Mouse (Mus musculus) heart, postnatal 36 days (tissue): Measurements from ENCODE around the gene Olfr544. TPM values are rescaled to one million over a fixed set of nuclear protein-coding genes. Genes with fewer than 3 reads are reported as not detected.

Experiments
- DNase-seq, 2 experiments: peaks; one replicate each; pipeline ENCODE4 v3.0.0; 2021 to 2022
- intact Hi-C: fragments of 180-260 bp; cut with DNase I; formaldehyde crosslinking; loops from one replicate; pipeline ENCODE4 v1.15.1; 2025
- total RNA-seq, 2 experiments: library from RNA; stranded (reverse); gene quantifications; 2 replicates each; pipeline ENCODE4 v1.2.3; 2021

Olfr544 gene
- total RNA-seq, 2 experiments from 2014 or later: not detected

DNA sequence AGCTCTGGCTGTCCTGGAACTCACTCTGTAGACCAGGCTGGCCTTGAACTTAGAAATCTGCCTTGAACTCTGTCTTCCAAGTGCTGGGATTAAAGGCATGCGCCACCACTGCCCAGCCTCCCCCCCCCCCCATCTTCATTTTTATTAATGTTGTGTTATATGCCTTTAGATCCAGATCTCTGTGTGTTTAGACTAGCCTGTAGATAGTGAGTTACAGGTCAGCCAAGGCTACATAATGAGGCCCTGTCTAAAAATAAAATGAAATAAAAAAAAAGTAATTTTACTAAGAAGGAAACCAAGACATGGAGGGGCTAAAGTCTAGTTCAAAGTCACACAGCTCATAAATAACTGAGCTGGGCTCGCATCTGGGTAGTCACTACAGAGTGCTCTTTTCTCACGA, 9.2 kb downstream of the Olfr544 start:
- no peak for DNase-seq
- intact Hi-C loops: no loop called here

DNA sequence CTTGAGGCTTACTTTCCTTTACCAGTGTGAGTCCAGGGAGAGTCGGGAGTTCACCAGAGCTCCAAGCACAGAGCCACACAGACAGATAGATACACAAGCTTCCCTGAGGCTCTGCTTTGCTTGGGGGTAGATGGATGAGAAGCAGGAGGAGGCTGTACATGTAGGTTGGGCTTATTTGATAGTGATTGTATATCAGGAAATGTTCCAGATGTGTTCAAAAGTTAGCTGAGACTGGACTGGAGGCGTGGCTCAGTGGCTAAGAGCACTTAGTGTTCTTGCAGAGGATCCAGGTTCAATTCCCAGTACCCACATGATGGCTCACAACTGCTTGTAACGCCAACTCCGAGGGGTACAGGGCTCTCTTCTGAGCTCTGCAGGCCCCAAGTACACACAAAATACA, 9.7 kb downstream of the Olfr544 start:
- intact Hi-C loops: no loop called here
- DNase-seq: no peak

DNA sequence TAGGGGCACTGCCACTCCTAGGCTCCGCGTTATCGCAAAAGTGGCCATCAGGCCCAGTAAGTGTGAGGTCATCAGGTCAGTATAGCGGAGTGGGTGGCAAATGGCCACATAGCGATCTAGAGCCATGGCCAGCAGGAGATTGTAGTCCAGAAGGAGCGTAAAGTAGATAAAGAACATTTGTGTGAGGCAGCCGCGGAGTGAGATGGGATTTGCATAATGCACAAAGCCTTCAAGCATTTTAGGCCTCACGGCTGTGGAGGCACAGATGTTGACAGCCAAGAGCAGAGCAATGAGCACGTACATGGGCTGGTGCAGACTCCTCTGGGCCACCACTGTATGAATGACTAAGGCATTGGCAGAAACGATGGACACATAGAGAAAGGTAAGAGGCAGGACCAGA, 10.7 kb downstream of the Olfr544 start:
- intact Hi-C loops: no loop called here
- DNase-seq: no peak

DNA sequence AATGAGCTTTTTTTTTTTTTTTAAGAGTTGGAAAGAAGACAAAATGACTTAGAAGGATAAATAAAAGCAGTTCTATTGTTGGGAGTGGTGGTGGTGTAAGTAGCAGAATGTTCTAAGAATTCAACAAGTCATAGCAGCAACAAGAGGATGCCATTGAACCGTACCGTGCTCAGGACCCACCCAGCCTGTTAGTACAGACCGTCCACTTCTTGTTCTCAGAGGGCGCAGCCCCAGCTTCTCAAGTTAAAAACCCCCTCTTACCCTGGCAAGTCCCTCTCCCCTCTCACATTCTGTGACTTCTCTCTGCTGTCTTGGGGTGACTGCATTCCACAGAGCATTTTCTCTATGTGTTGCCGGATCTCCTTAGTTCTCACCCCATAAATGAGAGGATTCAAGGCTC, 11.5 kb downstream of the Olfr544 start:
- intact Hi-C loops: no loop called here
- DNase-seq: no peak

DNA sequence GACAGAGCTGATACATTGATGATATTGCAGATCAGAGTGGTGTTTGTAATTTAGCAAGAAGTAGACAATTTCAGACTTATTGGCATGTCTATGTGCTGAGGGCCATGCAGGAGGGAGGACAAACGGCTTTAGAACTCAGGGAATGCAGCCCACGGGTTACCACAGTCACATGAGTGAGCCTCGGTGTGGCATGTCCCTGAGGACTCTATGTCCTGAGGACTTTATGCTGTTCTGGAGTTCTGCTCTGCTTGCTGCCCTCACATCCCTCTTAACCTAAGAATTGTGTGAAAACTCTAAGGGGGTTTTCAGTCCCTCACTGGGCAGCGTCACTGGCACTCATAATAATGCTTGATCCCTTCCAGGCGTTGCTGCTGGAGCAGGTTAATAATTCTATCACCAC, 15.4 kb downstream of the Olfr544 start:
- intact Hi-C loops: no loop called here
- no peak for DNase-seq

DNA sequence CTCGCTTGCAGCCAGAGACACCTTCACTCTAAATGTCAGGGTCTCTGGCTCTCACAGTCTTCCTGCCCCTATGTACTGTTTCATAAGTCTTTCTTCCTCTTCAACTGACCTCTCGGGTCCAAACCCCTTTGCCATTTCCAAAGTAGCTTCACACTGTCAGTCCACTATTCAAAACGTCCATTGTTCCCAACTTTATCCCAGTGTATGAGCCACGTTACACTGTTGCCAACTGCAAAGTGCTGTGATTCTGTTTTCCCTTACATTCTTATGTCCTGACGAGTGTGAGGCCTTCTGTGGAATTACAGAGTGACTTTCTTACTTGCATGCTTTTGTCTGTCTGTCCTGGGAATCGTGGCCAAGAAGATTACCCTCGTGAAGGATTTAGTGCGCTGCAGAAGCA, 20.5 kb downstream of the Olfr544 start:
- intact Hi-C loops: no loop called here
- DNase-seq: no peak

DNA sequence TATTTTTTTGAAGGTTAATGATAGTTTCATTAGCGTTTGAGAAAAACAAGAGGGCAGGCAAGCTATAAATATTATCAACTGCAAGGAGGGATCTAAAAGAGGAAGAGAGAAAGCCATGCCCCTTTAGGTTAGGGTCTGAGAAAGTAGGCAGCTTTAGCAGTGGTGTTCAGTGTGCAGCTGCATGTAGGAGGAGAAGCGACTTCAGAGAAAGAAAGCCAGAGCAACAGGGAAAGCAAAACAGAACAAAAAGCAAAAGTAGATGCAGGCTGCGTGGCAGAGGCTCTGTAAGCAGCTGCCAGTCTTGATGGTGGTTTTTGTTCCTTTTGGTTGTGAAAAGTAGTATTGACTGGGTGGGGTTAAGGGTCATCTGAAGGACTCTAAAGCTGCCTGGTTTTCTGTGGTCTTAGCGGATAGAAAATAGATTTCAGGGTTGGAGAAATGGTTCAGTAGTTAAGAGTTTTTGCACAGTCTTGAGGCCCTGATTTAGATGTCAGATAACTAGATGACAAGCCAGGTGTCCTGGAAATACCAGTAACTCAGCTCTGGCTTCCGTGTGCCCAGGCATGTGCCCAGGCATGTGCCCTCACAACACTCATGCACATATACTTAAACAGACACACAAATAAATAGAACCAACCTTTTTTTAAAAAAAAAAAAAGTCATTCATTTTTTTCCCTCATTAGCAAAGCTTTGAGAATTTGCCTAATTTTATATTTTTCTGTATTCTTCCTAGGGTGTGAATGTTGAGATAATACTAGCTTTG, 29.3 kb downstream of the Olfr544 start:
- no peak for DNase-seq
- intact Hi-C loops: no loop called here

DNA sequence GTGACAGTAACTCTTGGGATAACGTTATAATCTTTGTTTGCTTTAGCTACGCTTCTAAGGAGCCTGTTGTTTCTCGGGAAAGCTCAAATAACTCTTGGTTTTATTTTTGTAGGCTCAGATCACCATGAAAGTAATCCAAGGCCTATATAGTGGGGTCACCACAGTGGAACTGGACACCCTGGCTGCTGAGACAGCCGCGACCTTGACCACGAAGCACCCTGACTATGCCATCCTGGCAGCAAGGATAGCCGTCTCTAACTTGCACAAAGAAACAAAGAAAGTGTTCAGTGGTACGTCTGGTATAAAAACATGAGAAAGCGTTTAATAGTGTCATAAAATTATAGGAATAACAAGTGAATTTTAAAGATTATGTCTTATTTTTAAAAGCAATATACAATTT, 41.7 kb downstream of the Olfr544 start:
- intact Hi-C loops: no loop called here
- no peak for DNase-seq

DNA sequence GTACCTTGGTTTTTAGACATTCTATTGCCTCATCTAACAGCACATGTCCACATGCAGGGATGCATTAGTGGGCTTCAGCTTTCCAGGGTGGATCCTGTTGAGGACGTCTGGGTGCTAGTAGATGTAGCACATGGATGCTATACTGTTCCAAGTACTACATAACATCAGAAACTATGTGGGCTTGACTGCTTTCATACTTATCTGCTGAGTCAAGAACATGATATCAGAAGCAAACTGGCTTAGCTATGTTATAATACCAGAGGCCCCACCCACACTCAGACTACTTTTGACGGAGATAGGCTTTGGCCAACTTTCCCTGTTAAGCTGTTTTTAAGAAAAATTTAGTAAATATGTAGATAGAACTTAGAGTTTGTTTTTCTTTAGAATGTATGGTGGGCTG, 43.8 kb downstream of the Olfr544 start:
- DNase-seq: no peak
- intact Hi-C loops: no loop called here

DNA sequence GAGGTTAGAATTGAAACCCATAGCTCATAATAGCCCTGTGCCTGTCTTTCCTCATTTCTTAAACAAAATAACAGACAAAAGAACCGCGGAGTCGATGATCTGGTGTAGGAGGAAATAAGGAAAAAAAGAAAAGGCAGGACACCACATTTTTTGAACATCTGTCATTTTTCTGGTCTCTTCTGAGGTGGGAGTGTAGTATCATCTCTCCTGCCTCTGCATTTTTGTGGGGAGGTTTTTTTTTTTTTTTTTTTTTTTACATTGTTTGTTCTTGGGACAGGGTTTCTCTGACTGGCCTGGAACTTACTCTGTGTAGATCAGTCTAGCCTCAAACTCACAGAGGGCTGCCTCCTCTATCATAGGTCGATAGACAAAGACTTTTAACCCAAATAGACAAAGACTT, 45.7 kb downstream of the Olfr544 start:
- intact Hi-C loops: no loop called here
- DNase-seq: no peak

DNA sequence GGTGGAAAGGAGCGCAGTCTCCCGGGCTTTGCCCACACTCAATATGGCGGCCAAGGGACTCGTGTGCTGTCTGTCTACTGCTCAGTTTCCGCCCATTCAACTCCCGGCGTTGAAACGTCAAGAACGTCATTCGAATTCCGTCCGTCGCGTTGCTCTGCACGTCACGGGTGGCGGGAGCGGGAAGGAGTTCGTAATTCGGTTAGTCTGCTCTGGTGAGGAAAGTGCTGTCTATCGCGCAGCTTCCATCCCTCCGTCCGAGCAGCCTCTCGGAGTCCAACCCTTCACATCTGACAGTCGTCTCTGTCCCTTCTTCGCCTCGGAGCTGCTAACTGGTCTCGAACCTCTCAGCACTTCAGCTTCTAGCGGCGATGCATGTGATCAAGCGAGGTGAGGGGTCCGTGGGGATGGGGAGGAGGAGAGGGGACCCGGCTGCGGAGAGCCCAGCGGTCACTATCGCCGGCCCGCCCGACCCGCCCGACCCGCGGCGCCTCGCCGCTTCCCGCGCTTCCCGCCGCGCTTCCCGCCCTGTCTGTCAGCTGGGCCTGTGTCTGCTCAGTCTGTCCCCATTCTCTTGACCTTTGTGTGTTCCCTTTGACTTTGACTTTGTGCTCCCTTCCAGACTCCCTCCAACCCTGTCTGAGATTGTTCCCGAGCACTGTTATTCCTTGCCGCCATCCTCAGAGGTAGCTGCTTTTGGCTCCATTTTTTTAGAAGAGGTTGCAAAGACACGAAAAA, 46.3 kb downstream of the Olfr544 start, which contains the start of gene Rrm1:
Rrm1 (plus strand) TSS at position 39 of the 735 bp plus-strand sequence.
- DNase-seq: peak; percentile 91 to 94
- intact Hi-C loops: no loop called here

DNA sequence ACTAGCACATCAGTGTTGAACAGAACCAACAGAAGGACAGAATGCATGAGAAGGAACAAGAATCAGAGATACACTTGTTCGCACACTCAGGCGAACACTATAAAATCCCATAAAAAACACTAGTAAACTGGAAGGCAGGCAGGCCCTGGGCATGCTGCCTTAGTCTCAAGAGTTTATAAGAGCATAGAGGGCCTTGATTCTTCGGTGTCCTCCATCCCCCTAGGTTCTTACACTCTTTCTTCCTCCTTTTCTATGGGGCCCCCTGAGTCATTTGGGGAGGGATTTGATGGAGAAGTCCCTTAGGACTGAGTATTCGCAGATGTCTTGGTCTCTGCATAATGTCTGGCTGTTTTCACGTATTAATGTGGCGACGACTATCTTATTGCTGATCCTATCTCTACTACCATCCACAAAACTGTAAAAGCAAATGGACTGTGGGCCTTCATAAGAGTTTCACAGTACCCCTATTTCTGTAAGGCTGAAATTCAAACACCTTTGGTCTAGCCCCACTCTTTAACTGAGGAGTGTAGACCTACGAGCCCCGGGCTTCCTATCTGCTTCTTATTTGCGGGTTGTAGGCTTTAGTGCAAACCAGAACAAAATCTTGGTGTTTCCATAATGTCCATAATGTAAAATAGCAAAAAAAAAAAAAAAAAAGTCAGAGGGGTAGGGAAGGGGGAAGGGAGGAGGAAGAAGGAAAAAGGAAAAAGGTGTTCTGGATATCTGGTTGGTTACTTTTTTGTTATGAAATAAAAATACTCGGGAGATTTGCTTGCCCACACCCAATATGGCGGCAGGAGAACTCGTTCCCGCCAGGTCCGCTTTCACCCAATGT, 47.1 kb downstream of the Olfr544 start:
- intact Hi-C loops: no loop called here
- DNase-seq: no peak

DNA sequence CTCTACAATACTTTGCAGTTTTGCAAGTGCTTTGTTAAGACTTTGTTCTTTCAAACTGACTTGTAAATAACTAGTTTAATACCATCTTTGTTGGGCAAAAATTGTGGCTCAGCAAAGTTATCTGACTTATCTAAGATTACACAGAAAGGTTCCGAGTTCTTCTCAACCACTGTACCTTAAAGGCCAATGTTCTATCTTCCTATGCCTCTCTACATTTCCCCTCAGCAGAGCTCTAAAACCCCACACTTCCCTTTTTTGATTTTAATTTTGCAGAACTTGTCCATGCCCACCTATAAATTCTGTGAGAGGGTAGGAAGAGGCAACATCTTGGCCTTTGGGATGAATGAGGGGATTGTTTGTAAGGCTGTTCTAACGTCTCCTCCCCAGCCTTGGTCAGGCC, 53.8 kb downstream of the Olfr544 start:
- intact Hi-C loops: no loop called here

More for the DNA sequence above, 53.8 kb downstream of the Olfr544 start:
- DNase-seq: no peak

Other genes with a start within 250 kb of the Olfr544 start
- gene Rhog, start 232.3 kb downstream of the Olfr544 start, total RNA-seq: 10 to 100 TPM; 24.7 to 35.3 TPM
- 10 to 100 TPM; 21.8 to 29.7 TPM for gene Stim1, start 220.5 kb downstream of the Olfr544 start, total RNA-seq
- gene Rrm1, start 46.6 kb downstream of the Olfr544 start, total RNA-seq: 10 to 100 TPM in 1 of 2 experiments, 1 to 10 TPM in 1; 9.6 to 10.9 TPM
- not detected for gene Olfr543, start 6.6 kb downstream of the Olfr544 start, total RNA-seq
- gene Olfr545, start 11.3 kb upstream of the Olfr544 start, total RNA-seq: not detected
- gene Olfr547, start 46.4 kb upstream of the Olfr544 start, total RNA-seq: not detected
- not detected for gene Olfr548-ps1, start 52.6 kb upstream of the Olfr544 start, total RNA-seq
- not detected for gene Olfr549, start 61.6 kb upstream of the Olfr544 start, total RNA-seq
- gene Trim21, start 77.2 kb upstream of the Olfr544 start, total RNA-seq: 1 to 10 TPM; 5.2 to 7.0 TPM
- gene Olfr550, start 83.1 kb upstream of the Olfr544 start, total RNA-seq: under 1 TPM in 1 of 2 experiments, not detected in 1; 0.08 TPM
- not detected for gene Olfr551, start 103.6 kb upstream of the Olfr544 start, total RNA-seq
- gene Olfr552, start 109.5 kb upstream of the Olfr544 start, total RNA-seq: under 1 TPM; 0.14 TPM
- gene Olfr553, start 129.9 kb upstream of the Olfr544 start, total RNA-seq: not detected
- gene Olfr554, start 150.1 kb upstream of the Olfr544 start, total RNA-seq: not detected
- gene Olfr555, start 170.5 kb upstream of the Olfr544 start, total RNA-seq: not detected
- gene Olfr556, start 176.6 kb upstream of the Olfr544 start, total RNA-seq: not detected
- gene Trim68, start 199.0 kb upstream of the Olfr544 start, total RNA-seq: 1 to 10 TPM; 7.7 to 8.4 TPM
- gene Olfr557, start 207.6 kb upstream of the Olfr544 start, total RNA-seq: not detected
- gene Olfr558, start 213.9 kb upstream of the Olfr544 start, total RNA-seq: 1 to 10 TPM; 2.5 to 3.0 TPM
- not detected for gene Olfr33, start 230.8 kb upstream of the Olfr544 start, total RNA-seq
- gene Olfr559, start 239.2 kb upstream of the Olfr544 start, total RNA-seq: not detected